Mouse (Mus musculus): ENCODE measurements around the gene Erich4.

DNA sequence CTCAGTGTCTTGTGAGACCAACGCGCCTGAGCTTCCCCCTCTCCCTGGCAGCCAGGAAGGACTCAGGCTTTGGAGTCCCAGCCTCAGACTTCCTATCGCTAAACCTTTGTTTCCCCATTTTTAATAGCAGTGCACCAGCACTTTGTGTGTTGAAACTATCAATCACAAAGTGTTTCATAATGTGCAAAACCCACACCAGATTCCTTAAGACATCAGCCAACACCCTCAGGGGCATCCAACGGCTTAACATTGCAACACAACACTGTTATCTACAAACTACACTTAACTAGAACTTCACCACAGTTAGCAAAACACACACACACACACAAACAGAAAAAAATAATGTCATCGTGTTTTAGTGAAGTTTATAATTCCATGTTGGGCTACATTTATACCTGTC, 34.1 kb upstream of the Erich4 start:
- no peak for TF ChIP-seq POLR2A (IDR thresholded peaks at IDR 0.05; ENCODE audit: extremely low read depth, insufficient read depth, low read length)
- TF ChIP-seq CTCF (IDR thresholded peaks at IDR 0.05; ENCODE audit: extremely low read depth, insufficient read depth, low read length) = no peak

All from cortical plate, adult 2 months (tissue).